Mouse (Mus musculus) thymus, adult 2 months (tissue): ENCODE measurements around the gene Cckbr.

Experiments used
- CTCF ChIP-seq: fragments of 200-500 bp; IDR thresholded peaks from 2 replicates; pipeline ENCODE4 v1.5.1; 2012; ENCODE audit warnings: mild to moderate bottlenecking, control low read depth, low read length, moderate library complexity, borderline replicate concordance; ENCODE audit not compliant: control insufficient read depth, poor library complexity, insufficient read depth; ENCODE audit errors: extremely low read depth
- POLR2A ChIP-seq: fragments of 200-500 bp; IDR thresholded peaks from 2 replicates; pipeline ENCODE4 v1.6.1; 2012; ENCODE audit warnings: mild to moderate bottlenecking, low read length, control low read depth, moderate library complexity; ENCODE audit not compliant: control insufficient read depth, poor library complexity, insufficient read depth; ENCODE audit errors: extremely low read depth

DNA sequence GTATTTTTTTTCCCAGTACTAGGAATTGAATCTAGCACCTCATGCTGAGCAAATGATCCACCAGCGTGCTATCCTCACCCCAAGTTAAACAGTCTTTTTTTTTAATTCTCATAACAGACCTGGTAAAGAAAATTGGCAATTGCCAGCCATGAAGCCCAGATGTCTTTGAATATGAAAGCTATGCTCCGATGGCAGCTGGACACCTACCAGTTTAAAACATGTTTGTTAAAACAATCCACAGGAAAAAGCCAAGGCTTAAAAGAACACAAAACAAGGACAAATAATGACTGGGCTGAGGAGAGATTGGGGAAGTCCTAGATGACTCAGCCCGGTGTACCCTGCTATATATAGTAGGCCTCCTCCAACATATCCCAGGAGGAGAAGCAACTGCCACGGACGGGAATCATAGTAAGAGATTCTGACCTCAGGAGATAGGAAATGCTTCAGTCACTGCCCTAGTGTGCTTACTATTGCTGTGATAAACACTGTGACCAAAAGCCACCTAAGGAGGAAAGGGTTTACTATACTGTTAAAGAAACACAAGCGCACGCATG lies 49.9 kb downstream of the Cckbr start:
- TF ChIP-seq CTCF (no peak), POLR2A (no peak)
